Mouse (Mus musculus) left cerebral cortex, postnatal 36 days (tissue): ENCODE data around the gene Frrs1l. TPM values are rescaled to one million over a fixed set of nuclear protein-coding genes. Genes with fewer than 3 reads are reported as not detected.

Source experiments
- DNase-seq, 2 experiments: peaks; one replicate each; pipeline ENCODE4 v3.0.0; 2021 to 2022; ENCODE audit warnings: low spot score in 2 of 2, mixed read lengths in 1 of 2
- intact Hi-C: fragments of 180-260 bp; cut with DNase I; formaldehyde crosslinking; loops from one replicate; pipeline ENCODE4 v1.15.1; 2025
- total RNA-seq, 2 experiments: library from RNA; stranded (reverse); gene quantifications; 2 replicates each; pipeline ENCODE4 v1.2.3; 2021

Frrs1l gene
- total RNA-seq, 2 experiments from 2014 or later: 194 to 206 TPM

DNA sequence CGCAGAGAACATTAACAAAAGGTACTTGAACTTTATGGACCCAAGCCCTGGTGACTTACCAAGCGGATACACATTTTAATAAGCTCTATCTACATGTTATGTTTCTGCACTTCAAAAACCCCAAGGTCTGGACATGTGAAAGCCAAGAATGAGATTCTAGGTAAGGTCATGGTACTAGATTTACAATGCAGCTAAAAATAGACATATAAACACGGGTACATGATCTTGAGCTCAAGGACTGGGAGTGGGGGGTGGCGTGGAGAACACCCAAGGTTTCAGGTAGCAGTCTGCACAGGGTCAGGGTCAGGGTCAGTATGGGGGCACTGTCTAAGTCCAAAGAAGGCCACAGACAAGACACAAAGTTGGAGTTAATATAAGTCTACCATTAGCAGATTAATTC lies 59.9 kb downstream of the Frrs1l start:
- no peak for DNase-seq
- intact Hi-C loops: no loop called here

DNA sequence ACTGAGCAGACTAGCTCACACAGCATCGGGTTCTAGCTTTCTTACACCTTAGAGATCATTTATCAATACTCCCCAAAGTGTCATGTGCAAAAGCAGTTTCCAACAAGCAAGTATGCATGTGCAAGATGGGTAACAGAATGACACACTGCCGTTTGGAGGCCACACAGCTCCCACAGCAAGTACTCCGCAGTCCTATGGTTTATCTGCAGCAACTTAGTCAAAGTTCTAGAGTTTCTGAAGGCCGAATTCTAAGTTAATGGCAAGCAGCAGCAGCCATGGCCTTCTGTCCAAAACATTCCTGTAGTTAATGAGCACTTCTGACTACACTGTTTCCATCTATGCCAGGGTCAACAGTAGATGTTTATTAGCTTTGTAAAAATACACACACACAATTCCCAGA lies 63.2 kb downstream of the Frrs1l start:
- intact Hi-C loops: no loop called here
- DNase-seq: no peak

DNA sequence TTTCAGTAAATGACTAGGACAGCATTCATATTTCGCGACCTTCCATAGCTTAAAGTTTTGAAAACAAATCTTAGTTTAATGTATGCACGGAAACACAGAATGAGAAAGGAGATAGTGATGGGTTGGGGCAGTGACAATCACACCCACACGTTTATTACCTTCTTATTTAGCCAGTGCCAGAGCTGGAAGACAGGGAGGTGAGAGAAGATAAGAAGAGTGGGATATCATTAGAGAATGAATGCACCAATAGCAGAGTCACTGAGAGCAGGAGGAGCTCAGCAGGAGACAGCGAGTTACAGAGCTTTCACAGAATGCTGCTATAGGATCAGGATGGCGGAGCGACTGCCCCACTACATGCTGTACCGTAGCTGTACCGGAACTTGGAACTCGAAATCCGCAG lies 68.0 kb downstream of the Frrs1l start:
- DNase-seq: no peak
- intact Hi-C loops: no loop called here

DNA sequence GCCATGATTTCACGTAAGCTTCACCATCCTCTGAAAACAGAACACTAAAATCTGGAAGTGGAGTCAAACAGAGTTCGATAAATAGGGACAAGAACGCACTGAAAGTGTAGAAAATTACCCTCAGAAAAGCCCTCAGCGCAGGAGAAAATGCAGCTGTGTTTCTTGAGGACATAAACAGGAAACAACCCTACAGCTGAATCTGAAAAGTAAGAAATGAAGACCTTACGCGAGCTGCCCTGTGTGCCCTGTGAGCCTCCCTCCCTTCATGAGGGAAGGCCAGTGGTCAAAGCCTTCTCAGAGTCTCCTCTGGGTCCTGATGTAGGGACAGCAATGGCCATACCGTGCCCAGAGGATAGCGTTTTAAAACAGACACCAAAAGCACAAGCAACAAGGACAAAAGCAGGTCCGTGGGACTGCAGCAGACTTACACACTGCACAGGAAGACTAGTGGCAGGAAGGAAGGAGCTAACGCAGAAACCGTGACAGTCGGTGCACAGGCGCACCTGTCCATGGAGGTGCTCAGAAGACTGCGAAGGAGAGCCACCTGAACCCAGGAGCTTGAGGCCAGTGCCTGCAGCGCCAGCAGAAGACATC lies 74.4 kb downstream of the Frrs1l start:
- intact Hi-C loops: no loop called here
- no peak for DNase-seq

DNA sequence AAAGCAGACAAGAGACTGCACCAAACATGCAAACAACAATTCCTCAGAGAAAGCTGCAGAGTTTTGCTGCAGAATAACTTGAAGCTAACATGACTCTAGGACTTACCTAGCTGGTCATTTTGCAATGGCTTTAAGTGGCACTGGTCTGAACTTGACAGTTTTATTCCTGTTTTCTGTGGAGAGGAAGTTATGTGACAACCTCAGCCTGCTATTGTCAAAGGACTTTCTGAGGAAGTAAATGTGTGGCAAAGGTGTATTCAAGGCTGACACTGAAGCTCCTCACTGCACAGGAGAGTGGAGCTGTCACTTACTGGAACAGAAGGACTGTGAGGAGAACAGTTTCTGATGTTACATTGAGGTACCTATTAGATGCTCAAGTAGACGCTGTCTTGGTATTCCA lies 75.4 kb downstream of the Frrs1l start:
- intact Hi-C loops: no loop called here
- no peak for DNase-seq

DNA sequence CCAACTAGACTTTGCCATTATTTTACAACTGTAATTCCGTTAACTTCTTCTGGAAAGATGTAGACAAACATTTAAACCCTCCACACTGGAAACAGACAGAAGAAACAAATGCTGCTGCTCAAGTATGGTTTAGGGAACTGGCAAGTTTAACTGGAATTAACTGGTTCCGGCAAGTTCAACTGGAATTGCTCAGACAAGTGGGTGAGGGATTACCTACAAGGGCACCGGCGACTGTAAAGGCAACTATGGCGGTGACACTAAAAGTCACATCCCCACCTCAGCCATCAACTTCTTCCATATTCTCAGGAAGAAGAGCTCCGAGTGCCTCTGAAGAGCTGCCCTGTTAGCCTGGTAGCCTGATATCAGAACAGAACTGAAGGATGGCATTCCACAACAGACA lies 75.9 kb downstream of the Frrs1l start:
- intact Hi-C loops: no loop called here
- no peak for DNase-seq

DNA sequence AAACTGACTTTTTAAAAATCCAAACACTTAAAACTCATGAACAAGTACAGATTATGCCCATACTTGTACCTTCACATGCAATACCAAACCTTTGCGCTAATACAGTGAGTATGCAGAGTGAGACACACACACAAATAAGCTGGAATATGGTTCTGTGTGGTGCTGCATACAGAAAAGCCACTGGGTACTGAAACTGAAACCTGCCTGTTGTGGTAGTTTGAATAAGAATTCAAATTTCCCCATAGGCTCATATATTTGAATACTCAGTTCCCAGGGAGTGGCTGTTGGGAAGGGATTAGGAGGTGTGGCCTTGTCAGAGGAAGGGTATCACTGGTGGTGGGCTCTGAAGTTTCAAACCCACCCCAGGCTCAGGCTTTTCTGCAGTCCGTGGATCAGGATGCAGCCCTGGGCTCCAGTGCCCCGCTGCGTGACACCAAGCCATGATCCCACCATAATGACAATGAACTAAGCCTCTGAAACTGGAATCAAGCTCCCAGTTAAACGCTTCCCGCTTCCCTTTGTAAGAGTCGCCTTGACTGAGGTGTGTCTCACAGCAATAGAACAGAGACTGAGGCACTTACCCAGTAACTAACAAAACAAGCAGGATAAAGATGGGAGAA lies 77.7 kb downstream of the Frrs1l start:
- DNase-seq: no peak

DNA sequence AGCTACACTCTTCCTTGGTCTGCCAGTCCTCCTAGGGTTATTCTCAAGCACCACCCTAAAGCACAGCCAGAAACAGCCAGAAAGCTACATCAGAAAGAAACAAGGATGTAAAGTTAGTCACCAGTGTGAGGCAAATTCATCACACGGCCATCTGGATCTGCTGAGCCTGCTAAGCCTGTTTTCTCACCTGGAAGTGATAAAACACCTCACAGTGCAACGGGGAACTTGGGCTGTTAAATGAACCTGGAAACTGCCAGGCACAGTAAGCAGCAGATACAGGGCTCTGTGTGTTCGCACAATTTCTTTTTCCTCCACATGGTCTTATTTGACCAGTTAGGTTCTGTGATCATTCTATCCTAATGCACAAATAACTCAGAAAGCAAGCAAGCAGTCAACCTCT lies 80.6 kb downstream of the Frrs1l start:
- DNase-seq: peak in 1 of 2 experiments; percentile 29
- intact Hi-C loops: no loop called here

More for the DNA sequence above, 77.7 kb downstream of the Frrs1l start:
- intact Hi-C loops: no loop called here

DNA sequence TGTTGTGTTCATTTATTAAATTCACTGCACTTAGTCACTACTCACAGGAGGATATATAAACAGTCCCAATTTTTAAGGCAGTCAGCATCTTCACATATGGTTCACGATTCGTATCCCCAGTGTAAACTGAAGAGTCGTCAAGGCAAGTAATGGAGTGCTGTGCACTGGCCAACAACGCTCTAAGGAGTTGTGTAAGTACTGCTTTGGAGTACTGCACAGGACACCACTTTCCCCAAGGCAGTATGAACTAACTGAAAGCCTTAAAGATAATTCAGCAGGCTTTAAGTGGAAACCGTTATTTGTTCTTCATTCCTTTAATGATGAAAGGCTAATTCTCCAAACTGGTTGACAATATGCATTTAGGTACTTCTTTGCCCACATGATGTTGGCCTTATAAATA lies 82.5 kb downstream of the Frrs1l start:
- no peak for DNase-seq
- intact Hi-C loops: no loop called here

Other genes with a start within 250 kb of the Frrs1l start
- under 1 TPM in 1 of 2 experiments, not detected in 1; 0.36 TPM for gene Actl7b, start 248.9 kb downstream of the Frrs1l start, total RNA-seq
- not detected for gene Actl7a, start 247.0 kb downstream of the Frrs1l start, total RNA-seq
- gene Elp1, start 188.1 kb downstream of the Frrs1l start, total RNA-seq: 10 to 100 TPM; 62.5 to 63.2 TPM
- 10 to 100 TPM; 16.8 to 20.1 TPM for gene Fam206a, start 188.0 kb downstream of the Frrs1l start, total RNA-seq
- gene Ctnnal1, start 125.2 kb downstream of the Frrs1l start, total RNA-seq: 10 to 100 TPM; 14.4 to 23.7 TPM
- gene Tmem245, start 43.0 kb downstream of the Frrs1l start, total RNA-seq: 10 to 100 TPM; 39.5 to 42.0 TPM
- 10 to 100 TPM; 33.0 to 38.8 TPM for gene Epb41l4b, start 153.0 kb upstream of the Frrs1l start, total RNA-seq